Mouse (Mus musculus): ENCODE data around the gene Clcn2.
A peak's percentile ranks its signal among the peaks of the same experiment; 100 is the strongest.
"Not testable (repeated sequence)": the region's sequence is repeated elsewhere in the genome, so short reads cannot be mapped to it uniquely, and the experiment has no call there.

Gene Clcn2

DNA sequence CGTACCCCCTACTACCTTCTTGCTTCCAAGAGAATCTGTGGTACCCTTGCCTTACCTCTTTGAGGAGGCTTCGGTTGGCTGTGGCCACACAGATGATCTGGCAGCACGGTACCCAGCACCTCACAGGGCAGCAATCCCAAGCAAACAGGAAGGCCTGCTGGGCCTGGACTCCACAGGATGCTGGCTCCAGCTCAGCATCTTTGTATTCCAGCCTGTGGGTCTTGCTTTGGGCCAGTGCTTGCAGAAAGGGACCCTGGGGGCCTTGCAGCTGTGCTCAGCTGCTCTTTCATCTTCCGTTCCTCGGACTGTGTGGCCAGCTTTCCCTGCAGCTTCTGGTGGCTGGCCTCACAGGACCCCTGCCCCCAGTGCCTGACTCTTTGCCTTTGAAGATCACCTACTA lies 17.5 kb downstream of the Clcn2 start:
- no peak for DNase-seq

DNA sequence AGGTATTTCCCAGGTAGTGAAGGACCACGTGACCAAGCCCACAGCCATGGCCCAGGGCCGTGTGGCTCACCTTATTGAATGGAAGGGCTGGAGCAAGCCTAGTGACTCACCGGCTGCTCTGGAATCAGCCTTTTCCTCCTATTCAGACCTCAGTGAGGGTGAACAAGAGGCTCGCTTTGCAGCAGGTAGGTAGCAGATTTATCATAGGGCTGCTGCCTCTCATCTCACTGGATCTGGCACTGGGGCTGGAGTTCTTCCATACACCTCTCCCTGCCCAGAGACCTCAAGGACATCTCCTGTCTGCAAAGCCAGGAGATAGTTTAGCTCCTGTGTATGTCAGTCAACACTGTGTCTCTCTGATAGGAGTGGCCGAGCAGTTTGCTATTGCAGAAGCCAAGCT lies 18.3 kb downstream of the Clcn2 start:
- no peak for DNase-seq

DNA sequence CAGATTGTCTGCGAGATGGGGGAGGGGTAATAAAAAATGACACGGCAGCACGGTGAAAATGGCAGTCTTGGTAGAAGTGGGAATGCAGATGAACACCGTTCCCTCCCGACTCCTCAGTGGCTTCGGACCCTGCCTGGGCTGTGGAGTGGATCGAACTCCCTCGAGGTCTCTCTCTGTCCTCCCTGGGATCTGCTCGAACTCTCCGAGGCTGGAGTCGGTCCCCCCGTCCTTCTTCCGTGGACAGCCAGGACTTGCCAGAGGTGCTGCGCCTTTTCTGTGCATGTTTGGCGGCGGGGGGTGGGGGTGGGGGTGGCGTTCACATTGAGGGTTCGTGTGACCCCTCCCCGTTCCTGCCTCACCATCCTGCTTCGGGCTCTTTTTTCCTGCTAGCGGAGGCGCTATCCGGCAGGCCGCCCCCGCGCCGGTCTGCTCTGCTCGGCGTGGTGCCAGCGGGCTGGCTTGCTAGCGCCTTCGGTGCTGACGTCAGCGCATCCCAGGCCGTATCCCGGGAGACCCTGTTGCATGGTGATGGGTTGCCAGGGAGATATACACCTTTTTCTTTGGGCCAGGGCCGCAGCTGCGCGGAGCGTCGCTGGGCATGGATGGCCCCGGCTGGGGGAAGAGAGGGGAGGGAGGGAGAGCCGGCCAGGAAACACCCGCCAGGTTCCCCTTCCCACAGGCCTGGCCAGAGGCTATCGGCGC lies 21.8 kb downstream of the Clcn2 start:
- peak; percentile 98 for DNase-seq

DNA sequence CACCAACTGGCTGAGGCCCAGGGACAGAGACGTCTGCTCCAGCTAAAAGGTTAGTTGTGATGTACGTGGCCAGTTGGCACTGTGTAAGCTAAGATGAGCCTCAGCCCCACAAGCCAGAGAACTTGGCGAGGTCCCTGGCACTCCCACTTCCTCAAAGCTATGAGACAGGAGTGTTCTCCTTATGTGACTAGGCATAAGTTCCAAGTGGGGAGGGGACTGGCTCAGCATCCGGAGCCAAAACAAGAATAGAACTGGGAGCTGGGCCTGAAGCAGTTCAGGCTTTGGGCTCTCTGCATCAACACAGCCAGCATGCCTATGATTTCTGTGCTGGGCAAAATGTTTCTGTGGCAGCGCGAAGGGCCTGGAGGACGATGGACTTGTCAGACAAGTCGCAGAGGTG lies 22.8 kb downstream of the Clcn2 start:
- DNase-seq: peak; percentile 90

DNA sequence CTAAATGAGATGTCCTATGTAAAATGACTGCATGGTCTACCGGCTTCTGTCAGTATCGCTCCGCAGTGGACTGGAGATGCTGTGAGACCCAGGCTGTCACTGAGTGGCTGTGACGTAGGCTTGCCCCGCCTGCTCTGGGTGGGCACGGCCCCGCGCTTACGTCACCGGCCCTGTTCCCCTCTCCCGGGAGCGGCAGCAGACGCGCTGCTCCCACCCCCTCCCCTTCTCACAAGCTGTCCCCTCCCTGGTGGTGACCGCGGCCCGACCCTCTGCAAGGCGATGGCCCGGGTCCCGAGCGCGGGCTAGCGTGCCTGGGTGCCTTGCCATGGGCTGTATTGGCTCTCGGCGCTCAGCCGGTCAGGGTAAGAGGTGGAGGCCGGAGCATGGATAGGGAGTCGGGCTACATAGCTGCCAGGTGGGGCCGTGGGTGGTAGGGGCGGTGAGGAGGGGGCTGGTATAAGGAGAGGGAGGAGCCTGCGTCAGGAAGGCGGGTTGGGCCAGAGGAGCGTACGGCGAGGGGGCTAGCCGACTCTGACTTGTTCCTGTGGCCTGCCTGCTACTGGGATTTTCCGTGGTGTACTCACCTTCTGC lies 24.3 kb downstream of the Clcn2 start, which contains the start of gene Fam131a:
Gene Fam131a, plus strand, starts transcription at position 131 of the 591 bp plus-strand sequence.
- DNase-seq: peak; percentile 97

DNA sequence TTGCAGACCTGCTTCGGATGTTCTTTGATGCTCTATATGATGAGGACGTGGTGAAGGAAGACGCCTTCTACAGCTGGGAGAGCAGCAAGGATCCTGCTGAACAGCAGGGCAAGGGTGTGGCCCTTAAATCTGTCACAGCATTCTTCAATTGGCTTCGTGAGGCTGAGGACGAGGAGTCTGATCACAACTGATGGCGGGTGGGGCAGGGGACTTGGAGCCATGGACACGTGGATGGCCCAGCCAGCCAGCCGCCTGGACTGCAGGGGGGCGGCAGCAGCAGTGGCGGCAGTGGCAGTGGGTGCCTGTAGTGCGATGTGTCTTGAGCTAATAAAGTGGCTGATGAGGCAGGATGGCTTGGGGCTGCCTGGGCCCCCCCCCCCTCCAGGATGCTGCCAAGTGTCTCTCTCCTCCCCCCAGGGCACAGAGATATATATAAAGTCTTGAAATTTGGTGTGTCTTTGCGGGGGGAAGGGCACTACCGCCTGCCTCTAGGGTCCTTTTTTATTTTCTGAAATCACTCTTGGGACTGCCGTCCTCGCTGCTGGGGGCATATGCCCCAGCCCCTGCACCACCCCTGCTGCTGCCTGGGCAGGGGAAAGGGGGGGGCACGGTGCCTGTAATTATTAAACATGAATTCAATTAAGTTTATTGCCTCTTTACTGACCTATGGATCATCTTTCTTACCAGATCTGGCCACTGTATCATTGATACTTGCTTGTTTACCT lies 25.1 kb downstream of the Clcn2 start:
- DNase-seq: no peak

DNA sequence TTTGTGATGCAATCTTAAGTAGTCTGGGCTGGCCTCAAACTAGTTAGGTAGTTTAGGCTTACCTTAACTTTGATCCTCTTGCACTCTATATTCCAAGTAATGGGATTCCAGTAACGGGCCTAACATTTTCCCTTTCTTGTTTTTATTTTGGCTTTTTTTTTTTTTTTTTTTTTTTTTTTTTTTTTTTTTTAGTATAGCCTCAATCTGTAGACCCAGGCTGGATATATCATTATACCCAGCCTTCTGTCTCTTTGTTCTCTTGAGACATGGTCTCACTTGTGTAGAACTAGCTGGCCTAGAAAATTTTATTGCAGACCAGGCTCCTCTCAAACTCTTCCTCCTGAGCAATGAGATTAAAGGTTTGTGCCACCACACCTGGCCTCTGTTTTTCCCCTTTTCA lies 25.9 kb downstream of the Clcn2 start:
- DNase-seq: no peak

DNA sequence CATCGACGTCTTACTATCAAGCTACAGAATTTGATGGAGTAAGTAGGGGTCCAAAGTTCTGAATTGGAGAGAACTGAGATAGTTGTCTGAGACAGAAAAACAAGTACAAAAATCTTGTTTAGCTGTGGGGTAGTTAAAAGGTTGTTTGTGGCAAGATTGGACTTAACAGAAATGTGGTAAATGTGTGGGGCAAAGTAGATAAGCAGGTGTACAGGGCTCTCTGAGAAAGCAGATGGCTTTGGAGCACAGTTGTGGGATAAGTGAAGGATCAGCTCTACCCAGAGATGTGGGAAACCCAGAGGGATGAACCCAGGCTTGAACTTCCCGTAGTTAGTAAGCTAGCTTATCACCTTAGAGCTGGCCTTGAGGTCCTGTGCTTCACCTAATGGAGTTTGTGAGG lies 26.8 kb downstream of the Clcn2 start:
- DNase-seq: no peak

DNA sequence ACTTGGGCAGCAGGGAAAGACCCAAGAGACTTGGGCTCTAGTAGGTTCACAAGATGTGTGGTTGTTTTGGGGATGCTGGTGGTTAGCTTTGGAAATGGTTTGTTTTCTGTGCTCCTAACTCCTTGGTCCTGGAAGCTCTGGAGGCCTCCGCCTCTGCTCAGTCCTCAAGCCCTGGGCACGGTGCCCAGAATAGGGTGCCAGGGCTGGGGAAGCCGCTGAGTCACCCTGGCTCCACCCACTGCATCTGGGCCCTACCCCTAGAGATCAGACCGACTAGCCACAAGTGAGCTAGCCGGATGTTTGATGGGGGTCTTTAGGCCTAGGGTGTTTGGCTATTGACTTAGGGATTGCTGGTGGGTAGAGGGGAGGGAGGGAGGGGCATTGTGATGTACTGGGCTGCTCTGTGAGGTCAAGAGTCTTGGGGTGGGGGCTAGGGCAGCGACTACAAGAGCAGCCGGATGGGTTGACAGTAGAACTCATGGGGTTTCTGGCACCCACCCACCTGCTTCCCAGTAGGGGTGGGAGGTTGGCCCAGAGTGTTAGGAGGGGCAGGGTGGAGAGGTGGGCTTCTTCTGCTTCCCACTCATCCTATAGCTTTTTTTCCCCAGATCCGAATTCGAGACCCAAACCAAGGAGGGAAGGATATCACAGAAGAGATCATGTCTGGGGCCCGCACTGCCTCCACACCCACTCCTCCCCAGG lies 39.4 kb downstream of the Clcn2 start:
- DNase-seq: peak; percentile 86

DNA sequence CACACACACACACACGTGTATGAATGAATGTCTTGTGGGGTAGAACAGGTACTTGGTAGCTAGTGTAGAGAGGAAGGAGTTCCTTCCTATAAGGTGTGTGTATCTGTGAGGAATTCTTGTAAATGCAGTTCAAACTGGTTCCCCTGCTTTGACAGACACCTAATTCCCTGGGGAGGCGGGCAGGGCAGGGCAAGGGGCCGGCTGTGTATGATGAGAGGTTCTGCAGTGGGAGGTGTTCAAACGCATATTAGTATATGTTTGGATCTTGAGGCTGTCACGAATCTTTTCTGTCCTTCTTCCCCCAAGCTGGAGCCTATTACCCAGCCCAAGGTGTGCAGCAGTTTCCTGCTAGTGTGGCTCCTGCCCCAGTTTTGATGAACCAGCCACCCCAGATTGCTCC lies 40.2 kb downstream of the Clcn2 start:
- no peak for DNase-seq

DNA sequence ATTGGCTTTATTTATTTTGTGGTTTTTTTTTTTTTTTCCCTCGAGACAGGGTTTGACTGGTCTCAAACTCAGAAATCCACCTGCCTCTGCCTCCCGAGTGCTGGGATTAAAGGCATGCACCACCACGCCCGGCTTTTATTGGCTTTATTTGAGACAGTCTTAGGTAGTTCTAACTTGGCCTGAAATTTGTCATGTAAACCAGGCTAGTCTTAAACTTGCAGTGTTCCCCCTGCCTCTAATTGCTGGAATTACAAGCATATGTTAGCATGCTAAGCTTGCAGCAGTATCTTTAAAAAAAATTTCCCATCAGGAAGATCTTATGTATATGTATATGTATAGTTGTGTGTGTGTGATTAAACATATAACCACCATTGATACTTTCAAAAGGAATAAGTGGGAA lies 40.8 kb downstream of the Clcn2 start:
- DNase-seq: no peak

DNA sequence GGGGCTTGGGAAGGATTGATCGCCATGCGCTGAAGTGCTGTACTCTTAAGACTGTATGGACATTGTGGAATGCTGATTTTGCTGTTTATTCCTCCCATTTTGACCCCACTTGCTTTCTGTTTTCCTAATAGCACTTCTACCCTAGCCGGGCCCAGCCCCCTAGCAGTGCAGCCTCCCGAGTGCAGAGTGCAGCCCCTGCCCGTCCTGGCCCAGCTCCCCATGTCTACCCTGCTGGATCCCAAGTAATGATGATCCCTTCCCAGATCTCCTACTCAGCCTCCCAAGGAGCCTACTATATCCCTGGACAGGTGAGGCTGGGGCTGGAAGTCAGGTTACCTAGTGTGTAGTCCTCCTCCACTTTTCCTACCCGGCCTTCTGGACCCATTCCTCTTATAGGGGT lies 42.3 kb downstream of the Clcn2 start:
- DNase-seq: no peak

DNA sequence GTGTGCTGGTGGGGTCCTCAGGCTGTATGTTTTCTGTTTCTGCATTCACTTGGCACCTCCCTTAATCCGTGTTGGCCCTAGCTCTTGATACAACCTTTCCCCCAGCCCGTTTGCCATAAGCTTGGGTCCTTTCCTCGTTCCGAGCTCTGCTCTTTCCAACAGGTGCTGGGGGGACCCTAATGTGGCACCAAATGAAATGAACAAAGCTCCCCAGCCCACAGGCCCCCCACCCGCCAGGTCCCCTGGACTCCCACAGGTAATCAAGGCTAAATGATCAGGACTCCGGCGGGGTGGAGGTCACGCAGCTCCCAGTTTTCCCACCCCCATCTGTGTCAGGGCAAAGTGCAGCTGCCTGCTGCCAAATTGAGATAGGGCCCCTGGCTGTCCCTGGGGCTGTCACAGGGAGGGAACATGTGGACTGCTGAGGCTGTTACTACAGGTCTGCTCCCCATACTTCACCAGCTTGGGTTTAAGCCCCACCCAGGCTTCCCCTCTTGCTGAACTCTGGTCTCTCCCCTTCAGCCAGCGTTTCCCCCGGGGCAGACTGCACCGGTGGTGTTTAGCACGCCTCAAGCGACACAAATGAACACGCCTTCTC lies 43.7 kb downstream of the Clcn2 start:
- no peak for DNase-seq

DNA sequence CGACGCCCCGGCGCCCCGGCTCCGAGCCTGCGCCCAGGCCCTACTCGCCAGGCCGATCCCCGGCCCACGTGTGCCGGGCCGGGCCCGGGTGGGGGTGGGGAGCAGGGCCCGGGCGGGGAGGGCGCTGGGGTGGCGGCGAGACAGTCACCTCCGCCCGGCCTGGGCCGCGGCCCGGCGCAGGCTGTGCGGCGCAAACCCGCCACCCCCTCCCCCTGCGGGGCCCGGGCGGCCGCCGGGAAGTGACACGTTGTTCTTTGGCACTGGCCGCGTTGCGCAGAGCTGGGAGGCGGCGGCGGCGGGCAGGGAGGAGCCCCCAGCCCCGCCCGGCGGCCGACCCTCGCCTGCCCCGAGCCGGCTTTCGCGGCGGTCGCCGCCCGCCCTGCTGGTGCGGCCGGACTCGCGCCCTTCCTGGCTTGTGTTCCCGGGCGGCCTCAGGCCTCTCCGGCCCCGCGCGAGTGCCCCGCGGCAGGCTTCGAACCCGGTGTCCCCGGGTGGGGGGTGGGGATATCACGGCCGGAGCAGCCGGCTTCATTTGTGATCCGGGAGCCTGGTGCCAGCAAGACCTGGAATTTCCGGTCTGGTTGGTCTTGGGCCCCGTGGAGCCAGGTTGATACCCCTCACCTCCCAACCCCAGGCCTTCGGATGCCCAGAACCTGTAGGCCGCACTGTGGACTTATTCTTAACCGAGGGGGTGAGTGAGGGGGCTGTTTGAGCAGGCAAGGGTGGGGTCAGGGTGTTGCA lies 44.4 kb downstream of the Clcn2 start:
- DNase-seq: peak; percentile 32

DNA sequence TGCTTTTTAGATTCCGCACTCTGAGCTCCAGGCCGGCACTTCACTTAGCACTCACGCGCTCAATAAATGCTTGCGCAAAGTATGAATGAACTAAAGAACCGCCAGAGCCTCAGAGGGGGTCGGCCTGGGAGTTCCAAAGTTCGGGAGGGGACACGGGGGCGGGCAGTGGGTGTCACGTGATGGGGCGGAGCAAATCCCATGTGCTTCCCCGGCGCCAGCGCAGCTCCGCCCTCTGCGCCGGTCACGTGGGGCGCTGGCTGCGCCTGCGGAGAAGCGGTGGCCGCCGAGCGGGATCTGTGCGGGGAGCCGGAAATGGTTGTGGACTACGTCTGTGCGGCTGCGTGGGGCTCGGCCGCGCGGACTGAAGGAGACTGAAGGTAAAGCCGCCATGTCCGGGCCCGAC lies 45.0 kb downstream of the Clcn2 start:
- peak; percentile 96 for DNase-seq

DNA sequence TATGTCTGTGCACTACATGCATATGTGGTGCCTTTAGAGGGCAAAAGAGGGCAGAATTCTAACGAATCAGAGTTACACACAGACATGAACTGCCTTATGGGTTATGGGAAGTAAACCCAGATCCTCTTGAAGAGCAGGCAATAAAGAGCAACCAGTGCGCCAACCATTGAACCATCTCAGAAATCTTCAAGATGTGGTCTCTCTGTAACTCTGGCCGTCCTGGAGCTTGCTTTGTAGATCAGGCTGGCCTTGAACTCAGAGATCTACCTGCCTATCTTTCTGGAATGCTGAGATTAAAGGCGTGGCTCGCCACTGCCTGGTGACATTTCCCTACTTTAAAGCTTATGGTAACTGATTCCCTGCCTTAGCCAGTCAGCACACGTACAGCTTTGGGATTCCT lies 45.7 kb downstream of the Clcn2 start:
- no peak for DNase-seq

DNA sequence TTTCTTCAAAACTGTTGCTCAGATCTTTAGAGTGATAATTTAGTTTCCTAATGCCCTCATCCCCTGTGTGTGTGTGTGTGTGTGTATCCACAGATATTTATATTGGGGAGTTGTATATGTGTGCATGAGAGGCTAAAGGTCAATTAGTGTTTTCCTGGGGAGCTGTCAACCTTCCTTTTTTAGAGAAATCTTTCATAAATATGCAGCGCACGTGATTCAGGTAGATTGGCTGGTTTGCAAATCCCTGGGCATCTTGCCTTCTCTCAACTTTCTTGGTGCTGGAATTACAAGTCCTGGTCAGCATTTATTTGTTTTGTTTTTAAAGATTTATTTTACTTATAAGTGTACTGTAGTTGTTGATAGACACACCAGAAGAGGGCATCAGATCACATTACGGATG lies 47.3 kb downstream of the Clcn2 start:
- DNase-seq: no peak

DNA sequence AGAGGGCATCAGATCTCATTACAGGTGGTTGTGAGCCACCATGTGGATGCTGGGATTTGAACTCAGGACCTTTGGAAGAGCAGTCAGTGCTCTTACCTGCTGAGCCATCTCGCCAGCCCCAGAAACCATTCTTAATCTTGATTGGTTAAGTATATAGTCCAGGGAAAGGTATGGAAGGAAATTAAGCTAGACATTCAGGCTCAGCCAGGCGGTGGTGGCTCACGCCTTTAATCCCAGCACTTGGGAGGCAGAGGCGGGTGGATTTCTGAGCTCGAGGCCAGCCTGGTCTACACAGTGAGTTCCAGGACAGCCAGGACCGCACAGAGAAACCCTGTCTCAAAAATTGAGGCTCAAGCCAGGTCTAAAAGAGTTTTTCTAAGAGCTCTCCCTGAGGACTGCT lies 49.5 kb downstream of the Clcn2 start, which contains the start of gene Eif4g1:
Gene Eif4g1, plus strand, starts transcription at position 301 of the 400 bp plus-strand sequence.
- DNase-seq: not testable (repeated sequence)

DNA sequence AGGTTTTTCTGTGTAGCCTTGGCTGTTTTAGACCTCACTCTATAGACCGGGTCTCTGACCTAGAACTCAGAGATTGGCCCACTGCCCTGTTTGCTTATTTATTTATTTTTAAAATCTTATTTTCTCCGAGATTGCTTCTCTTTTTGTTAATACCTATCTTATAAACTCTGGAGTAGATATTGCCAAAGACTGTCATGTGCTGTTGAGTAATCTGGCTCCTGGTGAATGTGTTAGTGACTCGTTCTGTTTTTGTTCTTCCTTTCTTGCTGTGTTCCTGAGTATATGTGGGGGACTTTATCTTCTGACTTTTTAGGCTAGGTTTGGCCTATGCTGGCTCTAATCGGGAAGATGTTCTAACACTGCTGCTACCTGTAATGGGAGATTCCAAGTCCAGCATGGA lies 59.9 kb downstream of the Clcn2 start:
- no peak for DNase-seq

DNA sequence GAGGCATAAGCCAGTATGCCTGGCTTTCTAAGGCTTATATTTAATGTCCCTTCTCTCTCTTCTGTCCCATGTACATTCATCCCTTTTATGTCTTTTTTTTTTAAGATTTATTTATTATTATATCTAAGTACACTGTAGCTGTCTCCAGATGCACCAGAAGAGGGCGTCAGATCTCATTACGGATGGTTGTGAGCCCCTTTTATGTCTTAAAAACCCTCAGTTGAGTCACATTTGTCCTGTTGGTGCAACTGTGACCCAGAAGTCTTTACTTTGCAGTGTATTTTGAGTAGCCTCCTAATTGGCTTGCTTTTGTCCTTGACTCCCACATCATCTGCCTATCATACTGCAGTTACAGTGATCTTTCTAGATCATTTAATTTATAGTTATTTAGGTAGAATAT lies 64.2 kb downstream of the Clcn2 start:
- DNase-seq: no peak

Data from layer of hippocampus, adult 9-11 months (tissue).